Mouse (Mus musculus) cerebellum, adult (tissue): ENCODE measurements around the gene Hspg2.
"Not testable (repeated sequence)": the region's sequence is repeated elsewhere in the genome, so short reads cannot be mapped to it uniquely, and the experiment has no call there.

ENCODE experiments used
- ATAC-seq: cut with Nextera tagmentation; 2 replicates; pipeline ENCODE4 v1.9.2; 2017; ENCODE audit warnings: mild to moderate bottlenecking, moderate library complexity, mixed read lengths; ENCODE audit not compliant: insufficient number of reproducible peaks, low FRiP score, low TSS enrichment

Gene Hspg2

DNA sequence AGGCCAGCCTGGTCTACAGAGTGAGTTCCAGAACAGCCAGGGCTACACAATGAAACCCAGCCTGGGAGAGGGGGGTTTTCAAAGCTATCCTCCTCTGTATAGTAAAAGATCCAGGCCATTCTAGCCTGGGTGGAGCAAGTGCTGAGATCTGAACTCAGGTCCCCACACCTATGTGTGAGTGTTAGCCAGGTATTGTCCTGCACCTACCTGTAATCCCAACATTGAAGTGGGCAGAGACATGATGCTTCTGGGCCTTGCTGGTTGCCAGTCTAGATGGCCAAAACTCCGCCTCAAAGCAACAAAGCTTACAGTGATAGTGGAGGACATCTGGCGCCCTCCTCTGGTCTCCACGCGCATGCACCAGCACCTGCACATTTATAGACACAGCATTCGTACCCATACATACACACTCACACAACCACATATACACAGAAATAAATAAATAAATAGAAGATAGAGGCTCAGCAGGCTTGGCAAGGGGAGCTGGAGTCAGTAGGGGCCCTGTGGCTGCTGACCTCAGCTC, 77.5 kb downstream of the Hspg2 start:
- ATAC-seq = no peak

- ATAC-seq = peak; percentile 26; the same call in 1 of the 2 replicates
Observed at GRCm38 (mm10) chr4:137553466-137553865, 84.9 kb downstream of the Hspg2 start.

DNA sequence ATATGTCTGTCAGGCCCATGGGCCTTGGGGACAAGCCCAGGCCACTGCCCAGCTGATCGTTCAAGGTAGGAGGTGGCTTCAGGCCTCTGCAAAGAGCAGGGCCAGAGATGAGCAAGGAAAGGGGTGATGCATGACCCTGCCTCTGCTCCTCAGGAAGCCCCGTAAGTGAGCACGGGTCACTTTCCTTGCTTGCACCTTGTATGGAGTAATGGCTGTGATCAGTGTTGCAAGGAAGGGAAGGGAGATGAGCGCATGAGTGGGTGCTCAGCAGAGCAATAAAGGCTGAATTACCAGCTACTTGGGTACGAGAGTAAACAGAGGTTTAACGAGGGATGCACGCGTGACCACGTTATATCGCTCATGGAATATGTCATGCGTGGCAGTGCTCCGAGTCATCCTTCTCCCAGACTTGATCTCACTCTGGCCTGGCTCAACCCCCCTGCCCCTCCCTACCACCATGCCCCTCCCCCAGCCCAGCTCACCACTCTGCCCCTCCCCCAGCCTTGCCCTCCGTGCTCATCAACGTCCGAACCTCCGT, 88.2 kb downstream of the Hspg2 start:
- no peak for ATAC-seq

DNA sequence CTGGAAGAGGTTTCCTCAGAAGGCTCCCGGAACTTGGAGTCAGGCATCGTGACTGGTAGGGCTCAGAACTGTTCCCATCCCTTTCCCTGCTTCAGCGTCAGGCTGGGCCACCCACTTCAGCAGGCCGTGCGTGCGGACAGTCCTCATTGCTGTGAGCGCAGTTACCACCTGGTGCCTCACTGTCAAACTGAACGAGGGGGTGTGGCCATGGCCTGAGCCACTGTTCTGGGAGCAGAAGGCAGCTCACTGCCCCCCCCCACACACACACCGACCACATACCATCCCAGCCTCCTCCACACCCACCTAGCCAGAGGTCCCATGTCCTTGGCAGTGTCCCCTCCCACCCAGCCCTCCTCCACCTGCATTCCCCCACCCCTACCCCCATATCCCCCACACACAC, 101.3 kb downstream of the Hspg2 start:
- no peak for ATAC-seq

DNA sequence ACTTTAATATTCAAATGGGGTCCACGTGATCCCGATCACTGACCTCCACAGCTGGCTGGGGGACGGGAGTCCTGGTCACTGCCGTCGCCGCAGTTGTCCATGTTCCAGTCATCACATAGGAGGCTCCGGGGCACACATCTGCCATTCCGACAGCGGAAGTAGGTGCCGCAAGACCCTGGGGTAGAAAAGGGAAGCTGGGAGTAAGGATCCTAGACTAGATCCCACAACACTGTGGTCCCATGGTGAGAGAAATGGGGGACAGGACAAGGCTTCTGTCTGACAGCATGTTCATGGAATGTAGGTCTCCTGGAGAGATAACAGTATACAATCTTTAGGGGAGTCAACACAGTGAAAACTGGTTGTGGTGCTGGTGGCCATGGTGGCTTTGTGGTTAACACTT, 105.9 kb downstream of the Hspg2 start, which contains the start of gene Ldlrad2:
Ldlrad2 (minus strand) TSS at position 101 of the 400 bp plus-strand sequence.
- no peak for ATAC-seq

- no peak for ATAC-seq
Observed at GRCm38 (mm10) chr4:137577486-137577885, 108.9 kb downstream of the Hspg2 start.

- ATAC-seq = peak; percentile 83; the same call in 1 of the 2 replicates
Observed at GRCm38 (mm10) chr4:137578181-137578845, 109.7 kb downstream of the Hspg2 start.

- ATAC-seq = no peak
Observed at GRCm38 (mm10) chr4:137579789-137580188, 111.2 kb downstream of the Hspg2 start.

DNA sequence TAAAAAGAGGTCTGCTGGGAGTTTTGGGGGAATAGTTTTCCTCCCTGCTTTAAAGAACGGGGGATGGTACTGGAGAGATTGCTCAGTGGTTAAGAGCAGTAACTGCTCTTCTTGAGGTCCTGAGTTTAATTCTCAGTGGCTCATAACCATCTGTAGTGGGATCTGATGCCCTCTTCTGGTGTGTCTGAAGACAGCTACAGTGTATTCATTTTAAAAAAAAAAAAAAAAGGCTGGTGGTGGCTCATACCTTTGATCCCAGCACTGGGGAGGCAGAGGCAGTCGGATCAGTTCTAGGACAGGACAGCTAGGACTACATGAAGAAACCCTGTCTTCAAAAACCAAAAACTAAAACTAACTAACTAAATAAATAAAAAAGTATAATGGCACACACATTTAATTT, 111.7 kb downstream of the Hspg2 start:
- no peak for ATAC-seq

- no peak for ATAC-seq
Observed at GRCm38 (mm10) chr4:137581815-137582214, 113.2 kb downstream of the Hspg2 start.

GRCm38 (mm10) chr4:137589095-137589494, 120.5 kb downstream of the Hspg2 start:
- ATAC-seq = not testable (repeated sequence)

DNA sequence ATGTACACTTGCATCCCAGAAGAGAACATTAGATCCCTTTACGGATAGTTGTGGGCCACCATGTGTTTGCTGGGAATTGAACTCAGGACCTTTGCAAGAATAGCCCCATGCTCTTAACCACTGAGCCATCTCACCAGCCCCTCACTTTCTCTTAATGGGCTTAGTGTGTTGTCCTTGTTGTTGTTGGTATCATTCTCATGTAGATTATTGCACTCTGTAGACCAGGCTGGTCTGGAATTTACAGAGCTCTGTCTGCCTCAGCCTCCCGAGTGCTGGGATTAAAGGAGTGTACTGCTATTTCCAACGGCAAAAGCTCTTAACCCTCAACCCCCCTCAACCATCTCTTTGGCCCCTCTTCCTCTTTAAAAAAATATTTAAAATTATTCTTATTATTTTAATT, 121.0 kb downstream of the Hspg2 start:
- ATAC-seq = no peak

DNA sequence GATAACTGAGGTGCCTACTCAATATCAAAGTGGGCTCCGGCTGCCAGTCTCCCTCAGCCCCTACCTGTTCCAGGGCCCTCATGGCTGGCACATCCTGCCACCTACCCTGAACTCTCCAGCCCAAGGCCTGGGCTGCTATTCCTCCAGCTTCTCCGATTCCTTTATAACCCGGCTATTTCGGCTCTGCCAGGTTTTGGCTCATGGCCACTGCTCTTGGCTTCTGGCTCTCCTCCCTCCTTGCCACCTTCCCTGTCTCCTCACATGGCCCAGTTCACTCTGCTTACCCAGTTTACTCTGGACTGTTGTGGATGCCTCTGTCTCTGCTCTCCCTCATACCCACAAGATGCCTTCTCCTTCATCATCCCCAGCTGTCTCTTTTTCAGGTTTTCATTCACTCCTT, 122.4 kb downstream of the Hspg2 start:
- ATAC-seq = no peak

DNA sequence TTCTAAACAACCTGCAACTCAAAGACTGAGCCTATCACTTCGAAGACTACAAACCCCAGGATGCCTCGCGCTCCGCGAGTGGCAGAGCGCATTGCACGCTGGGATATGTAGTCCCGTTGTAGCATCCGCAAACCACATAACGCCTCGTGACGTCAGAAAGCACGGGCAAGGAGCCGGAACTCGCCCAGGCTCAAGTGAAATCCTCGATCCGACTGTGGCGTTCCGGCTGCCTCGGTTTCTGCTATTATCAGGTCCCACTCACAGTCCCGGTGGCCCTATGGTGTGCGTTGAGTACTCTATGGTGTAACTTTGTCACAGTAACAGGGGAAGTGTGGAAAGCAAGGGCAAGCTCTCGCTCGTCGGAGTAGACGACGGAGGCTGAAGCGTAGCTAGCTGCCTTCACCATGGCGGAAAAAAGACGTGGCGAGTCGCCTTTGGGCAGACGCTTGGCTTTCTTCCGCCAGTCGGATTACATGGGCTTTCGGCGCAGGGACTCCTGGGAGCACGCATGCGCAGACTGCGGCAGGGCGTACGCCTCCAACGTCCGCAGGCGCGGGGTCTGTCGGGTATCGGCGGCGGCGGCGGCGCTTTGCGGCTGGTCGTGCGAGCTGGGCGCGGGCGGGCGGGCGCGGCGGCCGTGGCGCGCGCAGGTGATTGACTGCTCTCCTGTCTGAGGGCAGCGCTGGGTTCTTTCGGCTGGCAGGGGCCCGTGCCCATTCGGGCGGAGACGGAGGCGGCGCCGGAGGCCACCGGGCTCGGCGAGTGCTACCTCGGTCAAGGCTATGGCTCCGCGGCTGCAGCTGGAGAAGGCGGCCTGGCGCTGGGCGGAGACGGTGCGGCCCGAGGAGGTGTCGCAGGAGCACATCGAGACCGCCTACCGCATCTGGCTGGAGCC, 125.3 kb downstream of the Hspg2 start, which contains the start of gene Usp48:
Usp48 (plus strand) TSS at position 155 of the 895 bp plus-strand sequence.
- ATAC-seq = peak; percentile 89

DNA sequence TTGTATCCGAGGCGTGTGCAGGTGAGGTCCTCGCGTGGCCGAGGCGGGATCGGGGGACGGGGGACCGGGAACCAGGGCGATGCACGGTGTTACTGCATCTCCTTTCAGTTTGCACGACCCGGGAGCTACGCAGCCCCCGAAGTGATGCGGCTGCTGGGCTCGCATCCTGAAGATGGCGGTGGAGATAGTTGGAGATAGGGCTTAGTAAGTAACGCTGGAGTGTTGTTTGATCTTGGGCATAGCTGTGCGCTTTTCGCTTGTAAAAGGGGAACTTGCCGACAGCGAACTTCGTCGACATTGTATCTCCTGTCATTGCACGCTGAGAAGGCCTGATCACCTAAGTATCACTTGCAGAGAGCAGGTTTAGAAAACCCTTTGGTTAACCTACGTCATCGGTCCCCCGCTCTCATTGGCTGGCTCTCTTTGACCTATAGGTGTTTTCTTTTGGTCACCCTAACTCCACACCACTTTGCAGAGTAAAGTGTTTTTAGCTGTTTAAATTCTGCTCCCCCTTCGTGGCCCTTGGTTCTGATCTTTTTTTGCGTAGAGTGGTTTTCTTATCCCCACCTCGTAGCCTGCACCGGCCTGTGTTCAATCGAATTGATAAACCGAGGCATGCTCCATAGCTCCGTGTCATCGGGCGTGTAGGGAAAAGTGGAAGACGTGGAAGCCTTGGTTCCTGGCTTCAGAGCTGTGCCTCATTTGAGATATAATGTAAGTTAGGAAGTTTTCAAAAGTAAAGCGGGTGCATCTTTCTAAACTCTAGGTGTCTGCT, 126.1 kb downstream of the Hspg2 start:
- 0 out of 2 replicates have a peak, but pooled peaks have one; percentile 1 for ATAC-seq

- no peak for ATAC-seq
Observed at GRCm38 (mm10) chr4:137597098-137597630, 128.6 kb downstream of the Hspg2 start.

DNA sequence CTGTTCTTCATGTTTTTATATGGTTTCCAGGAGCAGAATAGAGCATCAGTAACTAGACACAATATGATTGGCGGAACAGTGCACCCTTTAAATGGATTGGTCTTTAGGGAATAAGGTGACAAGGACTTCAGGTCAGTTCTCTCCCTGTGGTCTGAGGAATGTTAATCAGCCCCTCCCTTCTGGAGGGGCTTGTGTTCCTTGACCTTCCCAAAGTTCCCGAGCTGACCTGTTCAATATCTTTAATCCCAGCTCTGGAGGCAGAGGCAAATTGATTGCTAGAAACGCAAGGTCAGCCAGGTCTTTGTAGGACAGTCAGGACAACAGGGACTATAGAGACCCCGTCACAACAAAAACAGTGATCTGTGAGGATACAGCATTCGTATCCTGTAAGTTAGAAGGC, 130.0 kb downstream of the Hspg2 start:
- no peak for ATAC-seq

DNA sequence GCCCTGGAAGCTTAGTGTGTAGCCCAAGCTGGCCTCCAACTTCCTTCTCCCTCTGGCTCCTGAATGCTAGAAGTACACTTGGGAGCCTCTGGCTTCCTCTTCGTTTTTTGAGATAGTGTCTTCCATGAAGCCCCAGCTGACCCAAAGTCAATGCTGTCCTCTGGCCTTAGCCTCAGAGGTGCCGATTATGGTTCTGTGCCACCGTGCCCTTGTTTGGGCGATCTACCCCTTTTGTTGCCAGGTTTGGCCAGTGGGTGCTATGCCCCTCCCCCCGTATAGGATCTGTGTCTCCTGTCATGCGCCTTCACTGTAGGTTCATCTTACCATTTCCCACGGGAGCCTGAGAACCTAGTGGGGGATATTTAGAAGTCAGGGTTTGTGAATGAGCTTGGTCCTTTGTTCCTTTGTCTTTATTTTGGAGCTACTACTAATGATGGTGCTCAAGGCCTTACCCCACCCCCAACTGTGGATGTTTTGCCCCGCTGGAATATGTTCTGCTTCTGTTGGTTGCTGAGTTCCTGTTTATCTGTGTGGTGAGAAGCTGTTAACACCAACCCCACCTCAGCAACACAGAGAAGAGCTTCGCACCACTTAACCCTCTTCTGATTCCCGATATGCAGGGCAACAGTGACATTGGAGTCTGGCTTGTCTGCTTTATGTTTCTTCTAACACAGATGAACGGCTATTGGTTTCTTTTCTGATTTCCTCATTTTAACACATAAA, 135.0 kb downstream of the Hspg2 start:
- no peak for ATAC-seq

DNA sequence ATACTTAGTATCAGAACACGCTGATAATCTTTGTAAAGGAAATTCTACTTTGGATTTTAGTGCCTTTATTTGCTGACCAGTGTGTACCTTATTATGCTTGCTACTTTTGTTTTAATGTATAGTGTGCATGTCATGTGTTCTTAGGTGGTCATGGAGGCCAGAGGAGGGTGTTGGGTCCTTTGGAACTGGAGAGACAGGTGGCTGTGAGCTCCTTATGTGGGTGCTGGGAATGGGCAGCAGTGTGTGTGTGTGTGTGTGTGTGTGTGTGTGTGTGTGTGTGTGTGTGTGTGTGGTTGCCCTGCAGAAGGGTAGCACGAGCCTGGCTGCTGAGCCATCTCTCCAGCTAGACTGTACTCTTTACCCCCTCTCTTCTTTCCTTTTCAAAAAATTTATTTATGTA, 138.5 kb downstream of the Hspg2 start:
- ATAC-seq = no peak
